Mouse (Mus musculus) heart, adult 18-20 months (tissue): ENCODE results near the gene Slc16a8. TPM values are rescaled to one million over a fixed set of nuclear protein-coding genes. Genes with fewer than 3 reads are reported as not detected.

Source experiments
- DNase-seq, 2 experiments: peaks; one replicate each; pipeline ENCODE4 v3.0.0; 2021 to 2022; ENCODE audit warnings: mixed read lengths in 1 of 2
- total RNA-seq, 2 experiments: library from RNA; stranded (reverse); gene quantifications; 2 replicates each; pipeline ENCODE4 v1.2.3; 2021

Gene Slc16a8
- total RNA-seq, 2 experiments from 2014 or later: 0.50 to 0.64 TPM

GRCm38 (mm10) chr15:79216191-79216590 is 38.4 kb downstream of the Slc16a8 start:
- DNase-seq: no peak

GRCm38 (mm10) chr15:79213591-79213990 is 41.0 kb downstream of the Slc16a8 start:
- no peak for DNase-seq

GRCm38 (mm10) chr15:79212750-79213446 is 41.7 kb downstream of the Slc16a8 start:
- no peak for DNase-seq

GRCm38 (mm10) chr15:79210357-79210756 is 44.2 kb downstream of the Slc16a8 start:
- no peak for DNase-seq

GRCm38 (mm10) chr15:79208758-79209439 is 45.7 kb downstream of the Slc16a8 start:
- DNase-seq: peak; percentile 35 to 83

- DNase-seq: peak; percentile 32 to 46
Measured at GRCm38 (mm10) chr15:79208211-79208610, 46.4 kb downstream of the Slc16a8 start.

- no peak for DNase-seq
Measured at GRCm38 (mm10) chr15:79202575-79202974, 52.0 kb downstream of the Slc16a8 start.

GRCm38 (mm10) chr15:79201491-79202150 is 52.9 kb downstream of the Slc16a8 start:
- DNase-seq: no peak

Other genes starting within 250 kb of the Slc16a8 start
- 10 to 100 TPM; 62.5 to 70.0 TPM for gene H1f0, start 226.3 kb downstream of the Slc16a8 start, total RNA-seq
- not detected for gene Galr3, start 212.9 kb downstream of the Slc16a8 start, total RNA-seq
- gene Ankrd54, start 191.9 kb downstream of the Slc16a8 start, total RNA-seq: 1 to 10 TPM; 7.2 to 8.6 TPM
- gene Eif3l, start 179.6 kb downstream of the Slc16a8 start, total RNA-seq: 10 to 100 TPM; 70.4 to 73.8 TPM
- 10 to 100 TPM; 38.5 to 44.1 TPM for gene Micall1, start 145.9 kb downstream of the Slc16a8 start, total RNA-seq
- 100 to 1,000 TPM; 135 TPM for gene Polr2f, start 113.8 kb downstream of the Slc16a8 start, total RNA-seq
- gene 1700088E04Rik, start 113.5 kb downstream of the Slc16a8 start, total RNA-seq: 1 to 10 TPM in 1 of 2 experiments, under 1 TPM in 1; 0.89 to 3.4 TPM
- gene Sox10, start 89.5 kb downstream of the Slc16a8 start, total RNA-seq: 1 to 10 TPM; 1.4 TPM
- gene Pick1, start 25.6 kb downstream of the Slc16a8 start, total RNA-seq: 10 to 100 TPM; 22.4 to 22.8 TPM
- 1 to 10 TPM; 1.2 to 1.3 TPM for gene Gm49486, start 25.4 kb downstream of the Slc16a8 start, total RNA-seq
- gene Baiap2l2, start 30.8 kb upstream of the Slc16a8 start, total RNA-seq: under 1 TPM; 0.13 to 0.25 TPM
- 10 to 100 TPM in 1 of 2 experiments, 1 to 10 TPM in 1; 9.4 to 11.3 TPM for gene Pla2g6, start 73.6 kb upstream of the Slc16a8 start, total RNA-seq
- gene Maff, start 91.9 kb upstream of the Slc16a8 start, total RNA-seq: 10 to 100 TPM; 12.8 to 17.6 TPM
- gene Tmem184b, start 148.8 kb upstream of the Slc16a8 start, total RNA-seq: 10 to 100 TPM; 34.8 to 36.7 TPM
- 10 to 100 TPM; 40.2 to 44.3 TPM for gene Csnk1e, start 200.8 kb upstream of the Slc16a8 start, total RNA-seq